Mouse (Mus musculus) neutrophil, adult 65 days (primary cell): ENCODE data around the gene Anxa3. TPM values are rescaled to one million over a fixed set of nuclear protein-coding genes. Genes with fewer than 3 reads are reported as not detected.

Source experiments
- total RNA-seq: library from RNA; stranded (reverse); gene quantifications from 2 replicates; pipeline ENCODE4 v1.2.4, GENCODE M21; 2023

Anxa3 gene
- 234 and 295 TPM in 2 replicates for total RNA-seq

DNA sequence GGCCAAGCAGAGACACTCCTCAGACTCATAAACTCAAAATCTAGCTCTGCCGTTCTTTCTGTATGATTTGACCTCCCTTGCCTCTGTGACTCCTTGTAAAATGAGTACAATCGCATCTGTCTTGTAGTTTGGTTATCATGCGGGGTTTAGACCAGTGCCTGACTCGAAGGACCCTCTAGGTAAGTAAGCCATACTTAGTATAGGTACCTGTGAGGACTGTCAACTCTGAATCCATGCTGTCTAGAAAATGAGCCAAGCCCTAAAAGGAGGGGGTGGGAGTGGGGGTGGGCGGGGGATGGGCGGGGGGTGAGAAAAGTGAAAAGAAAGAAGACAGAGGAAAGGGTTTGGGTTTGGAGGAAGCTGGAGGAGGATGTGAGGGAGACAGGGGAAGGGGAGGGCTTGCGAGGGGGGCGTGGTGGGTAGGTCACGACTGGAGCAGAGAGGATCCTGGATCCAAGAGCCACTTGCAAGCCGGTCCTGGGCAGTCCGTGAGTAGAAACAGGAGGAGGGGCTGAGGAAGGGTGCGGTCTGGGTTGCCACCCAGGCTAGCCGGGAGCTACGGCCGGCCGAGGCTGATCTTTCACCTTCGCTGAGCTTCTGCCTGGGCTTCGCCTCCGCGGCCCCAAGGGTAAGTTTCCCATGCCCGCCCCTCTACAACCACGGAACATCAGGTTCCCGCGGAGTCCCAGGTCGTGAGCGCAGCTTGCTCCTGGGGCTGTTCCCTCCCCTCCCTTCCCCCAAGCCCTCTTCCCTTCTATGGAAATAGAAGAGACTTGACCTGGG, at the start of gene Anxa3:
Gene Anxa3 (plus strand): TSS at position 404 of the 783 bp plus-strand sequence.

Other genes starting within 250 kb of the Anxa3 start
- gene Bmp2k, start 204.3 kb downstream of the Anxa3 start, total RNA-seq = 24.6 and 28.5 TPM in 2 replicates